Mouse (Mus musculus) spleen, adult 2 months (tissue): ENCODE measurements around the gene Ost4. TPM values are rescaled to one million over a fixed set of nuclear protein-coding genes. Genes with fewer than 3 reads are reported as not detected.

Source experiments
- DNase-seq, 2 experiments: peaks; one replicate each; pipeline versions ENCODE4 v3.0.0 to v3.0.0-alpha.2; 2012 to 2021; ENCODE audit warnings: low spot score in 2 of 2, low read depth in 1 of 2
- H3K27ac ChIP-seq: fragments of 200-500 bp; 2 replicates; pipeline ENCODE4 v1.5.1; 2012; ENCODE audit warnings: low read length, inconsistent platforms; ENCODE audit not compliant: insufficient read depth
- H3K27me3 ChIP-seq: fragments of 200-500 bp; 2 replicates; pipeline ENCODE4 v1.6.1; 2012; ENCODE audit warnings: mild to moderate bottlenecking, moderate library complexity, low read length, inconsistent platforms; ENCODE audit not compliant: control insufficient read depth, insufficient read depth
- H3K36me3 ChIP-seq: fragments of 200-500 bp; 2 replicates; pipeline ENCODE4 v1.6.1; 2012; ENCODE audit warnings: mild to moderate bottlenecking, low read length, inconsistent platforms; ENCODE audit not compliant: control insufficient read depth, insufficient read depth
- H3K4me1 ChIP-seq: fragments of 200-500 bp; 2 replicates; pipeline ENCODE4 v1.6.1; 2011; ENCODE audit warnings: inconsistent platforms; ENCODE audit not compliant: control insufficient read depth, insufficient read depth, insufficient read length
- H3K4me3 ChIP-seq: fragments of 200-500 bp; 2 replicates; pipeline ENCODE4 v1.5.1; 2011; ENCODE audit warnings: mild to moderate bottlenecking, inconsistent platforms; ENCODE audit not compliant: insufficient read depth, insufficient read length; ENCODE audit errors: extremely low read depth
- CTCF ChIP-seq: fragments of 200-500 bp; IDR thresholded peaks from 2 replicates; pipeline ENCODE4 v1.5.1; 2011; ENCODE audit warnings: mild to moderate bottlenecking, inconsistent platforms; ENCODE audit not compliant: insufficient read depth, insufficient read length, insufficient replicate concordance; ENCODE audit errors: extremely low read depth
- POLR2A ChIP-seq: fragments of 200-500 bp; IDR thresholded peaks from 2 replicates; pipeline ENCODE4 v1.6.1; 2011; ENCODE audit warnings: low read depth, low read length, inconsistent platforms
- WGBS: fragments of 180-500 bp; shearing (Covaris S2); methylation state at CpG from one replicate; pipeline ENCODE4 v1.1.7; 2018; 5-methylcytosine and 5-hydroxymethylcytosine counted together
- polyA plus RNA-seq: library from polyadenylated mRNA; depleted of rRNA; stranded (reverse); fragments of >200 nt; gene quantifications from 2 replicates; pipeline ENCODE4 v1.2.3, GENCODE M21; 2012; rRNA removed

The Ost4 gene
- polyA plus RNA-seq, 1 experiment: 143 TPM

DNA sequence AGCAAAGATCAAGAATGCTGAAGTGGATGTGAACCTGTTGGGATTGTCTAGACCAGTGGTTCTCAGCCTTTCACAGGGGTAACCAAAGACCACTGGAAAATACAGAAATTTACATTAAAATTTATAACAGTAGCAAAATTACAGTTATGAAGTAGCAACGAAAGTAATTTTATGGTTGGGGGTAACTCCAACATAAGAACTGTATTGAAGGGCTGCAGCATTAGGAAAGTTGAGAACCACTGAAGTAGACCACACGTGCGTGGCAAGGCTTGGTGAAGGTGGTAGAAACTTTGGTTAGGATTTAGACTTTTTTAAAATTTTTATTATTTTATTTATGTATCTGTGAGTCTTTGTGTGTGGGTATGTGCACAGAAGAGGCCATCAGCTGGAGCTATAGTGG lies 39.9 kb downstream of the Ost4 start, which contains the start of gene Tmem214:
Tmem214 (plus strand) TSS at position 301 of the 400 bp plus-strand sequence.
- TF ChIP-seq CTCF (no peak), POLR2A (no peak)
- peaks cover 13% of the 10 kb centered on the region for H3K36me3 ChIP-seq
- H3K4me1 ChIP-seq: peaks cover 7% of the 10 kb centered on the region; the same call in 1 of the 2 replicates
- WGBS: 92% methylated on average over 3 of the region's 3 CpGs
- H3K27me3 ChIP-seq: no peaks in the 10 kb centered on the region
- H3K27ac ChIP-seq: peak within 1 kb of the TSS; percentile 42
- DNase-seq: no peak
- no peak within 1 kb of the TSS for H3K4me3 ChIP-seq

DNA sequence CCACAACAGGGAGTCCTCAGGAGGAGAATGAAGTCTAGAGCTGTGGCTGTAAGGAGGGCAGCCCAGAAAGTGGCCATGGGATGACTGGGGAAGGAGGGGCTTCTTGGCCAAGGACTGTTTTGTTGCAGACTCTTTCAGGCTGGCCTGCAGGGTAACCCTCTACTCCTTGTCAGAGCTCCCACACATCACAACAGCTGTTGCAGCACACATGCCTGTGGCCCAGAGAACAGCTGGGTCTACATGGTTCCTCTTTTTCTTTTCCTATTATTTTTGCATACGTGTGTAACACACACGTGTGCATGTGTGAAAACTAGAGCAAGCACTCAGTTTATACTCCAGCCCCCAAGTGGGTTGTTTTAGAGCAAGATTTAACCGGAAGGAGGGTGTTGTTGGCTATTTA lies 40.7 kb downstream of the Ost4 start:
- 24% methylated on average over 3 of the region's 3 CpGs for WGBS
- H3K27ac ChIP-seq: peak overlapping the region; percentile 42
- peak in 1 of 2 experiments; percentile 22 for DNase-seq
- peaks cover 7% of the 10 kb centered on the region; the same call in 1 of the 2 replicates for H3K4me1 ChIP-seq
- H3K4me3 ChIP-seq: no peak overlapping the region
- H3K36me3 ChIP-seq: peaks cover 5% of the 10 kb centered on the region; the same call in 1 of the 2 replicates
- no peaks in the 10 kb centered on the region for H3K27me3 ChIP-seq
- TF ChIP-seq CTCF (no peak), POLR2A (no peak)

- Histone ChIP-seq H3K27me3 (no peaks in the 10 kb centered on the region), H3K27ac (no peak overlapping the region), H3K36me3 (no peaks in the 10 kb centered on the region), H3K4me1 (peaks cover 7% of the 10 kb centered on the region; the same call in 1 of the 2 replicates), H3K4me3 (no peak overlapping the region)
- WGBS: 79% methylated on average over 15 of the region's 15 CpGs
- TF ChIP-seq POLR2A: no peak
- no peak for DNase-seq
Observed at GRCm38 (mm10) chr5:30864322-30864721, 43.3 kb downstream of the Ost4 start.

DNA sequence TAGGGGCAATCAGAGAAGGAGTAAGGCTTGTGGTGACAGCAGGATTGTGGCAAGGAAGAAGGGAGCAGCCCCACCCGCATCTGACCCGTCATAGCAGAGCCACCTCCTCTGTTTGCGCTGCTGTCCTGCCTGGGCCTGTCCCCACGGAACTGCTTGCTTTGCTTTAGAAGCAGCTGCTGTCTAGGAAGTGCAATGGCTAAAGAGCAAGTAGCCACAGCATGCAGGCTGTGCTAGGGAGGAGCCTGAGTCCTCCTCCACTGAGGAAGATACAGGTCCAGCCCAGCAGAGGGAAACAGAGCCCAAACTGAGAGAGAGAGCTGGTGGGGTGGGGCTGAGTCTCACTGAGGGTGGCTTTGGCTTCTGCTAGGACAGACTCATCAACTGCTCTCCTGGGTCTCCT lies 43.7 kb downstream of the Ost4 start:
- TF ChIP-seq CTCF (no peak), POLR2A (no peak)
- 70% methylated on average over 4 of the region's 4 CpGs for WGBS
- peaks cover 4% of the 10 kb centered on the region; the same call in 1 of the 2 replicates for H3K4me1 ChIP-seq
- H3K36me3 ChIP-seq: no peaks in the 10 kb centered on the region
- no peaks in the 10 kb centered on the region for H3K27me3 ChIP-seq
- DNase-seq: no peak
- H3K27ac ChIP-seq: no peak overlapping the region
- H3K4me3 ChIP-seq: no peak overlapping the region

GRCm38 (mm10) chr5:30856124-30856523 lies 51.5 kb downstream of the Ost4 start:
- Histone ChIP-seq H3K4me1 (no peaks in the 10 kb centered on the region), H3K4me3 (no peak overlapping the region), H3K27ac (no peak overlapping the region), H3K36me3 (no peaks in the 10 kb centered on the region), H3K27me3 (no peaks in the 10 kb centered on the region)
- no peak for DNase-seq
- WGBS: 93% methylated on average over 2 of the region's 2 CpGs
- TF ChIP-seq CTCF: no peak
- TF ChIP-seq POLR2A: no peak

Other genes with a start within 250 kb of the Ost4 start
- 47.7 and 56.4 TPM in 2 replicates for gene Cenpa, start 241.0 kb downstream of the Ost4 start, polyA plus RNA-seq
- gene Dpysl5, start 196.2 kb downstream of the Ost4 start, polyA plus RNA-seq: 0.06 and 0.15 TPM in 2 replicates
- gene Mapre3, start 93.1 kb downstream of the Ost4 start, polyA plus RNA-seq: 12.2 TPM in 2 replicates
- 60.3 and 67.4 TPM in 2 replicates for gene Tmem214, start 39.8 kb downstream of the Ost4 start, polyA plus RNA-seq
- 11.6 and 16.1 TPM in 2 replicates for gene Agbl5, start 19.1 kb downstream of the Ost4 start, polyA plus RNA-seq
- gene Emilin1, start 5.6 kb upstream of the Ost4 start, polyA plus RNA-seq: 83.9 and 104 TPM in 2 replicates
- 28.0 and 30.2 TPM in 2 replicates for gene Khk, start 13.6 kb upstream of the Ost4 start, polyA plus RNA-seq
- gene Cgref1, start 37.8 kb upstream of the Ost4 start, polyA plus RNA-seq: 0.47 and 0.76 TPM in 2 replicates
- 227 and 270 TPM in 2 replicates for gene Preb, start 52.6 kb upstream of the Ost4 start, polyA plus RNA-seq
- 0.29 and 0.34 TPM in 2 replicates for gene Tcf23, start 60.9 kb upstream of the Ost4 start, polyA plus RNA-seq
- 43.9 and 53.5 TPM in 2 replicates for gene Atraid, start 140.5 kb upstream of the Ost4 start, polyA plus RNA-seq
- gene Slc5a6, start 141.1 kb upstream of the Ost4 start, polyA plus RNA-seq: 16.0 and 16.3 TPM in 2 replicates
- 44.0 and 52.5 TPM in 2 replicates for gene Cad, start 147.0 kb upstream of the Ost4 start, polyA plus RNA-seq
- gene Dnajc5g, start 198.5 kb upstream of the Ost4 start, polyA plus RNA-seq: not detected in 2 replicates
- gene Slc30a3, start 200.4 kb upstream of the Ost4 start, polyA plus RNA-seq: 0.08 and 0.09 TPM in 2 replicates
- gene Trim54, start 208.9 kb upstream of the Ost4 start, polyA plus RNA-seq: not detected in 2 replicates
- gene Ucn, start 231.0 kb upstream of the Ost4 start, polyA plus RNA-seq: not detected in 2 replicates
- gene Mpv17, start 246.5 kb upstream of the Ost4 start, polyA plus RNA-seq: 32.0 and 34.9 TPM in 2 replicates